Mouse (Mus musculus): Measurements from ENCODE around the gene Ccdc34. TPM values are rescaled to one million over a fixed set of nuclear protein-coding genes. Genes with fewer than 3 reads are reported as not detected.
A peak's percentile ranks its signal among the peaks of the same experiment; 100 is the strongest.

The Ccdc34 gene
- total and polyA plus RNA-seq, 3 experiments, result 17.2 to 44.6 (median 22.4) TPM

DNA sequence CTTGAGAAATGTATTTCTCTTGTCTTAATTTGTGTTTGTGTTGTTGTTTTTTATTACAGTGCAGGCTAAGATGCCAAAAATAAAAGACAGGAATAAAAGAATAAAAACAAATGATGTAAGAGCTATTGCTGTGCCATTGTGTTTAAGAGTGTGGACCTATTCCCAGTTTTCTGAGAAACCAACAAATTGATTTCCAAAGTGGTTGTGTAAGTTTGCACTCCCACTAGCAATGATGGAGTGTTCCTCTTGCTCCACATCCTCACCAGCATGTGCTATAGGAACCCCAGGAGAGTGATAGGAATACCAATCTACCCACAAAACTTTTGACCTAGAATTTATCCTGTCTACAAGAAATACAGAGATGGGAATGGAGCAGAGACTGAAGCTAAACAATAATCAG is 150.7 kb downstream of the Ccdc34 start:
- H3K79me2 ChIP-seq (replicated peaks; ENCODE audit: control insufficient read depth, extremely low read depth, insufficient read depth, poor library complexity, severe bottlenecking), result no peaks in the 10 kb centered on the region
- H3K27ac ChIP-seq (ENCODE audit: insufficient read depth, low read depth), result no peak overlapping the region
- no peaks in the 10 kb centered on the region for H3K27me3 ChIP-seq (replicated peaks)
- no peak for TF ChIP-seq MYC (IDR thresholded peaks at IDR 0.05; ENCODE audit: low read depth, low read length)
- no peak for TF ChIP-seq CTCF (conservative IDR thresholded peaks at IDR 0.05 in 1 of 2, IDR thresholded peaks at IDR 0.05 in 1 of 2; ENCODE audit: low read depth in 2 of 2, low read length in 2 of 2)
- no peak for TF ChIP-seq ETS1 (conservative IDR thresholded peaks at IDR 0.05; ENCODE audit: low read depth, low read length)
- DNase-seq (ENCODE audit: extremely low read depth), result no peak
- no peak overlapping the region for H3K4me3 ChIP-seq (replicated peaks in 1 of 3; ENCODE audit: low read depth in 2 of 3, low read length in 2 of 3, poor library complexity in 1 of 3)
- H3K4me1 ChIP-seq (ENCODE audit: control insufficient read depth in 1 of 2, insufficient read depth in 2 of 2), result no peaks in the 10 kb centered on the region
- no peaks in the 10 kb centered on the region for H3K9me3 ChIP-seq (replicated peaks; ENCODE audit: low read length)
- dilution Hi-C loops (cut with MboI; ENCODE audit: extremely low pct_ligation_motif_present, extremely low pct_unique_long_range_greater_than_20kb, low sequenced_read_pairs), result no loop called here
- in situ Hi-C loops (cut with MboI; ENCODE audit: low pct_ligation_motif_present, low pct_unique_long_range_greater_than_20kb, low sequenced_read_pairs), result no loop called here
- H3K9ac ChIP-seq (ENCODE audit: insufficient read depth, low read depth), result no peak overlapping the region
- no peaks in the 10 kb centered on the region for H3K36me3 ChIP-seq (replicated peaks in 1 of 2; ENCODE audit: control insufficient read depth in 1 of 2, insufficient read depth in 1 of 2, low read length in 1 of 2)
- H3K4me2 ChIP-seq (ENCODE audit: insufficient read depth, low read depth, poor library complexity, severe bottlenecking), result no peak overlapping the region

GRCm38 (mm10) chr2:110172456-110172855 is 154.8 kb downstream of the Ccdc34 start:
- Histone ChIP-seq H3K9ac (ENCODE audit: insufficient read depth, low read depth) (no peak overlapping the region), H3K79me2 (replicated peaks; ENCODE audit: control insufficient read depth, extremely low read depth, insufficient read depth, poor library complexity, severe bottlenecking) (no peaks in the 10 kb centered on the region), H3K27me3 (replicated peaks) (no peaks in the 10 kb centered on the region), H3K4me3 (replicated peaks in 1 of 3; ENCODE audit: low read depth in 2 of 3, low read length in 2 of 3, poor library complexity in 1 of 3) (no peak overlapping the region), H3K27ac (ENCODE audit: insufficient read depth, low read depth) (no peak overlapping the region), H3K4me1 (ENCODE audit: control insufficient read depth in 1 of 2, insufficient read depth in 2 of 2) (no peaks in the 10 kb centered on the region), H3K9me3 (replicated peaks; ENCODE audit: low read length) (no peaks in the 10 kb centered on the region), H3K4me2 (ENCODE audit: insufficient read depth, low read depth, poor library complexity, severe bottlenecking) (no peak overlapping the region), H3K36me3 (replicated peaks in 1 of 2; ENCODE audit: control insufficient read depth in 1 of 2, insufficient read depth in 1 of 2, low read length in 1 of 2) (no peaks in the 10 kb centered on the region)
- DNase-seq (ENCODE audit: extremely low read depth), result no peak
- dilution Hi-C loops (cut with MboI; ENCODE audit: extremely low pct_ligation_motif_present, extremely low pct_unique_long_range_greater_than_20kb, low sequenced_read_pairs), result no loop called here
- TF ChIP-seq CTCF (conservative IDR thresholded peaks at IDR 0.05 in 1 of 2, IDR thresholded peaks at IDR 0.05 in 1 of 2; ENCODE audit: low read depth in 2 of 2, low read length in 2 of 2) (no peak), SMC3 (IDR thresholded peaks at IDR 0.05; ENCODE audit: low read depth, low read length) (no peak), USF2 (conservative IDR thresholded peaks at IDR 0.05; ENCODE audit: low read depth, low read length) (no peak), KAT2A (IDR thresholded peaks at IDR 0.05; ENCODE audit: insufficient replicate concordance, low read length) (no peak), MEF2A (IDR thresholded peaks at IDR 0.05; ENCODE audit: borderline replicate concordance, low read depth, low read length) (no peak)
- in situ Hi-C loops (cut with MboI; ENCODE audit: low pct_ligation_motif_present, low pct_unique_long_range_greater_than_20kb, low sequenced_read_pairs), result no loop called here

DNA sequence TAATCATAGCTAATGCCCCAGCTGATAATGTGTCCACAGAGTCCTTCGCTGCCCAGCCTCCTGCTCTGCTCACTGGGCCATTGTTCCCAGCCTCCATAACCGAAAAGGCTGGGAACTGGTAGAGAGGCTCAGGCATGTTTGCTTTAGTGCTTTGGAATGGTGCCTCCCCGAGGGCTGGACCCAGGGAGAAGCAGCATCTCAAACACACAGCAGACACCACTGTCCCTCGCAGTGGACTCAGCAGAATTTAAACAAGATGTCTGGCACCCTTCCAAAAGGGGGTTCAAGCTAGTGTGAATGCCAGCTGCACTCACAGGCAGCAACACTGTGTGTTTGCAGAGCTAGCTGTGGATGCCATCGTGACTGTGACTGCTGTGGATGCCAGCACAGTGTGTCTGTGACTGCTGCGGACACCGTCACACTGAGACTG is 156.2 kb downstream of the Ccdc34 start:
- no peak overlapping the region for H3K4me2 ChIP-seq (ENCODE audit: insufficient read depth, low read depth, poor library complexity, severe bottlenecking)
- dilution Hi-C loops (cut with MboI; ENCODE audit: extremely low pct_ligation_motif_present, extremely low pct_unique_long_range_greater_than_20kb, low sequenced_read_pairs), result no loop called here
- no peak overlapping the region for H3K9ac ChIP-seq (ENCODE audit: insufficient read depth, low read depth)
- TF ChIP-seq MAX (IDR thresholded peaks at IDR 0.05; ENCODE audit: low read length) (no peak), JUN (IDR thresholded peaks at IDR 0.05; ENCODE audit: insufficient read depth, low read depth, low read length) (no peak), ZKSCAN1 (IDR thresholded peaks at IDR 0.05; ENCODE audit: borderline replicate concordance, low read depth, low read length) (no peak)
- H3K27ac ChIP-seq (ENCODE audit: insufficient read depth, low read depth), result no peak overlapping the region
- no peaks in the 10 kb centered on the region for H3K79me2 ChIP-seq (replicated peaks; ENCODE audit: control insufficient read depth, extremely low read depth, insufficient read depth, poor library complexity, severe bottlenecking)
- H3K4me3 ChIP-seq (replicated peaks in 1 of 3; ENCODE audit: low read depth in 2 of 3, low read length in 2 of 3, poor library complexity in 1 of 3), result peak overlapping the region in 1 of 3 experiments; percentile 29
- H3K36me3 ChIP-seq (replicated peaks in 1 of 2; ENCODE audit: control insufficient read depth in 1 of 2, insufficient read depth in 1 of 2, low read length in 1 of 2), result no peaks in the 10 kb centered on the region
- in situ Hi-C loops (cut with MboI; ENCODE audit: low pct_ligation_motif_present, low pct_unique_long_range_greater_than_20kb, low sequenced_read_pairs), result no loop called here
- no peaks in the 10 kb centered on the region for H3K9me3 ChIP-seq (replicated peaks; ENCODE audit: low read length)
- no peak for DNase-seq (ENCODE audit: extremely low read depth)
- no peaks in the 10 kb centered on the region for H3K27me3 ChIP-seq (replicated peaks)
- H3K4me1 ChIP-seq (ENCODE audit: control insufficient read depth in 1 of 2, insufficient read depth in 2 of 2), result no peaks in the 10 kb centered on the region
